ENCODE assay signal across 14 mouse cellular contexts in the genomic region with DNA sequence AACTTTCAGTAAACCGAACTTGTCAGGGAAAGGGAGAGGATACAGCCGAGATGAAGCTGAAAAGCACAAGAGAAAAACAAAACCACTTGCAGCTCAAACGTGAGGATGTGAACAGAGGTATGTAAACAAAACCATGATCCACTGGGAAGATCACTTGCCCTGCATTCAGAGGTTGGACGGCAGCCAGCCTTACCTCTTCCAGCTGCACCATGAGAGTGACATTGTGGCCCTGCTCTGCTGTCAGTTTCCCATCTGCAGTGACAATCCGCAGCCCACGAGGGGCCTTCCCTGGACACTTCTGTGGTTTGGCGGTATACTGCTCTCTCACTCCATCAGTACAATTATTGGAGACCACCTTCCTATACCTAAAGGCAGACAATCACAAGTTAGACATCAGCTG.
"Had no signal": no experiment of that assay in that cellular context is flagged by ENCODE, and none has a peak within 500 bp of the region (broad histone marks: within the 10 kb centered on the region; RNA-seq: fewer than 3 reads in every experiment).

No protein-coding gene starts in this region.

- H3K9me3 ChIP-seq: kidney, embryonic 15.5 days; limb, embryonic 13.5 days; midbrain, embryonic 12.5 days; neural tube, embryonic 12.5 days had no signal

- H3K4me3 ChIP-seq: kidney, embryonic 15.5 days; limb, embryonic 13.5 days; midbrain, embryonic 12.5 days; neural tube, embryonic 12.5 days had no signal

- DNase-seq: kidney, adult 2 months; layer of hippocampus, adult 9-11 months; layer of hippocampus, postnatal 36 days; lung, adult 18-20 months; lung, postnatal 36 days; retina, postnatal 1 day; thymus, postnatal 4 days had no signal

- H3K36me3 ChIP-seq: kidney, embryonic 15.5 days; limb, embryonic 13.5 days; midbrain, embryonic 12.5 days; neural tube, embryonic 12.5 days had no signal

- H3K27ac ChIP-seq: kidney, embryonic 15.5 days; limb, embryonic 13.5 days; liver, embryonic 14.5 days; midbrain, embryonic 12.5 days; neural tube, embryonic 12.5 days had no signal

- ATAC-seq: intestine, embryonic 16.5 days; lung, postnatal 0 days had no signal

- H3K4me1 ChIP-seq: kidney, embryonic 15.5 days; limb, embryonic 13.5 days; neural tube, embryonic 12.5 days had no signal

- H3K4me2 ChIP-seq: kidney, embryonic 15.5 days; limb, embryonic 13.5 days; midbrain, embryonic 12.5 days; neural tube, embryonic 12.5 days had no signal

- H3K27me3 ChIP-seq: kidney, embryonic 15.5 days; limb, embryonic 13.5 days; midbrain, embryonic 12.5 days; neural tube, embryonic 12.5 days had no signal

- H3K9ac ChIP-seq: kidney, embryonic 15.5 days; limb, embryonic 13.5 days; liver, embryonic 14.5 days; midbrain, embryonic 12.5 days; neural tube, embryonic 12.5 days had no signal
